In the genomic region with DNA sequence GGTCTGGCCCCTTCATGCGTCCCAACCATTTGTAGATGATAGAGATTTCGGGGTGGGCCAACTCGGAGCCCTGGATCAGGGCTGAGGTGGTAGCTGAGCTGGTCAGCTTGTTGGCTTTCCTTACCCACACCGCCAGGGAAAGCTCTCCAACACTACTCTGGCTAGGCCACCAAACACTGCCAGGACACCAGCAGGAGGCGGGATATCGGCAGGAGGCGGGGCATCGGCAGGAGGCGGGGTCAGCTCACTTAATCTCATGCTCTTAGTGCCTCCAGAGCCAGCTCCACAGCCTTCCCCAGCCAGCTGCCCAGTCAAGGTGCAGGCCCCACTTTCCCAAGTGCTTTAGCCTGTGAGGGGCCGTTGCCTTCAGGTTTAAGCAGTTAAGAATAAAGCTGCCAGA, we compare ENCODE assay signal across 22 mouse cellular contexts.
DNase-seq lines count a peak whose midpoint lies in the region; ATAC-seq and TF ChIP-seq lines count a peak whose summit lies in the region.
"Had no signal": no experiment of that assay in that cellular context is flagged by ENCODE, and none has a peak within 500 bp of the region (broad histone marks: within the 10 kb centered on the region; RNA-seq: fewer than 3 reads in every experiment).

No protein-coding gene starts in this region.

- no peak overlapping the region for H3K4me2 ChIP-seq in midbrain, embryonic 15.5 days
- H3K4me2 ChIP-seq in kidney, embryonic 16.5 days (replicated peaks; ENCODE audit: low read depth, low read length) = no peak overlapping the region
- H3K4me2 ChIP-seq: embryonic facial prominence, embryonic 13.5 days; forebrain, embryonic 12.5 days; heart, embryonic 11.5 days; heart, embryonic 15.5 days; hindbrain, embryonic 15.5 days had no signal

- H3K4me3 ChIP-seq in cerebellum, adult 2 months (replicated peaks; ENCODE audit: insufficient read depth, low read depth, low read length) = no peak overlapping the region
- H3K4me3 ChIP-seq in layer of hippocampus, adult 2 months = no peak overlapping the region
- no peak overlapping the region for H3K4me3 ChIP-seq in midbrain, embryonic 10.5 days
- H3K4me3 ChIP-seq in midbrain, embryonic 15.5 days = no peak overlapping the region
- H3K4me3 ChIP-seq in kidney, embryonic 16.5 days (ENCODE audit: low read length) = no peak overlapping the region
- H3K4me3 ChIP-seq: embryonic facial prominence, embryonic 13.5 days; forebrain, embryonic 12.5 days; heart, adult 2 months; heart, embryonic 15.5 days; hindbrain, embryonic 10.5 days; hindbrain, embryonic 15.5 days had no signal

- no peaks in the 10 kb centered on the region for H3K27me3 ChIP-seq in cerebellum, adult 2 months (ENCODE audit: control insufficient read depth, insufficient read depth, low read length)
- peaks cover 13% of the 10 kb centered on the region for H3K27me3 ChIP-seq in midbrain, embryonic 10.5 days (ENCODE audit: low read depth, poor library complexity, severe bottlenecking)
- no peaks in the 10 kb centered on the region for H3K27me3 ChIP-seq in midbrain, embryonic 15.5 days (replicated peaks)
- no peaks in the 10 kb centered on the region for H3K27me3 ChIP-seq in kidney, embryonic 16.5 days (ENCODE audit: insufficient read depth, low read length)
- H3K27me3 ChIP-seq: CH12.LX; embryonic facial prominence, embryonic 13.5 days; heart, embryonic 15.5 days; hindbrain, embryonic 15.5 days had no signal

- 53% methylated on average over 10 of the region's 10 CpGs for WGBS in cerebellum, adult 2 months
- WGBS in midbrain, embryonic 10.5 days = 39% methylated on average over 10 of the region's 10 CpGs
- 48% methylated on average over 10 of the region's 10 CpGs for WGBS in midbrain, embryonic 15.5 days
- WGBS in kidney, embryonic 16.5 days = 59% methylated on average over 10 of the region's 10 CpGs

- H3K9ac ChIP-seq in midbrain, embryonic 15.5 days = no peak overlapping the region
- no peak overlapping the region for H3K9ac ChIP-seq in kidney, embryonic 16.5 days (replicated peaks; ENCODE audit: low read length)
- H3K9ac ChIP-seq: embryonic facial prominence, embryonic 13.5 days; forebrain, embryonic 12.5 days; heart, embryonic 15.5 days; hindbrain, embryonic 15.5 days had no signal

- ATAC-seq in midbrain, embryonic 15.5 days (replicated peaks) = no peak
- no peak for ATAC-seq in kidney, embryonic 16.5 days (ENCODE audit: low FRiP score, low TSS enrichment)
- ATAC-seq: forebrain, embryonic 16.5 days; intestine, embryonic 16.5 days had no signal

- no peaks in the 10 kb centered on the region for H3K36me3 ChIP-seq in midbrain, embryonic 10.5 days
- no peaks in the 10 kb centered on the region for H3K36me3 ChIP-seq in midbrain, embryonic 15.5 days (replicated peaks)
- H3K36me3 ChIP-seq in kidney, embryonic 16.5 days (ENCODE audit: insufficient read depth, low read length) = no peaks in the 10 kb centered on the region
- H3K36me3 ChIP-seq: embryonic facial prominence, embryonic 13.5 days; forebrain, embryonic 12.5 days; heart, embryonic 15.5 days; hindbrain, embryonic 10.5 days; hindbrain, embryonic 15.5 days had no signal

- no peaks in the 10 kb centered on the region; the same call in 1 of the 2 replicates for H3K4me1 ChIP-seq in cerebellum, adult 2 months (ENCODE audit: control insufficient read depth, insufficient read depth, low read length)
- peaks cover 17% of the 10 kb centered on the region for H3K4me1 ChIP-seq in midbrain, embryonic 10.5 days
- H3K4me1 ChIP-seq in midbrain, embryonic 15.5 days = peaks cover 14% of the 10 kb centered on the region
- 0 out of 2 replicates have a peak, but pooled peaks cover 11% of the 10 kb centered on the region for H3K4me1 ChIP-seq in kidney, embryonic 16.5 days (ENCODE audit: insufficient read depth, low read length)
- H3K4me1 ChIP-seq: heart, embryonic 15.5 days had no signal

- DNase-seq in cerebellum, adult 2 months = peak in 1 of 2 experiments; percentile 22
- no peak for DNase-seq in cerebellum, adult 9-10 months
- DNase-seq in layer of hippocampus, adult 2 months (ENCODE audit: low spot score in 2 of 2) = no peak
- no peak for DNase-seq in layer of hippocampus, adult 9-10 months (ENCODE audit: low spot score)
- no peak for DNase-seq in midbrain, embryonic 10.5 days (ENCODE audit: low spot score)
- DNase-seq: adrenal gland, adult 8-10 months; cerebellum, adult 11 months; cerebellum, postnatal 36 days; gastrocnemius, postnatal 10 days; heart, adult 2 months; heart, postnatal 14 days had no signal

- no peaks in the 10 kb centered on the region for H3K9me3 ChIP-seq in midbrain, embryonic 10.5 days (replicated peaks)
- H3K9me3 ChIP-seq in midbrain, embryonic 15.5 days = no peaks in the 10 kb centered on the region
- no peaks in the 10 kb centered on the region for H3K9me3 ChIP-seq in kidney, embryonic 16.5 days (ENCODE audit: low read length)
- H3K9me3 ChIP-seq: embryonic facial prominence, embryonic 13.5 days; forebrain, embryonic 12.5 days; heart, embryonic 15.5 days; hindbrain, embryonic 10.5 days; hindbrain, embryonic 15.5 days had no signal

- no peak for TF ChIP-seq CTCF in cerebellum, adult 2 months (IDR thresholded peaks at IDR 0.05; ENCODE audit: borderline replicate concordance, insufficient read depth, low read depth, low read length)
- TF ChIP-seq CTCF in layer of hippocampus, adult 2 months (conservative IDR thresholded peaks at IDR 0.05) = no peak

- TF ChIP-seq POLR2A in cerebellum, adult 2 months (IDR thresholded peaks at IDR 0.05; ENCODE audit: borderline replicate concordance, insufficient read depth, low read length) = no peak

- H3K27ac ChIP-seq in cerebellum, adult 2 months (ENCODE audit: insufficient read depth, low read length) = peak overlapping the region; percentile 27; the same call in 1 of the 2 replicates
- H3K27ac ChIP-seq in layer of hippocampus, adult 2 months = peak overlapping the region; percentile 44; the same call in 1 of the 2 replicates
- peak overlapping the region; percentile 23; the same call in 1 of the 2 replicates for H3K27ac ChIP-seq in midbrain, embryonic 10.5 days (replicated peaks)
- H3K27ac ChIP-seq in midbrain, embryonic 15.5 days = no peak overlapping the region
- no peak overlapping the region for H3K27ac ChIP-seq in kidney, embryonic 16.5 days (ENCODE audit: low read length)
- H3K27ac ChIP-seq: embryonic facial prominence, embryonic 13.5 days; forebrain, embryonic 12.5 days; heart, adult 2 months; heart, embryonic 15.5 days; hindbrain, embryonic 10.5 days; hindbrain, embryonic 15.5 days had no signal

Comparison
In these comparisons a context has a peak if more than half of its experiments do, and no peak if none do; other contexts are left out.
1. H3K27ac ChIP-seq: peak in cerebellum, adult 2 months (single experiment), layer of hippocampus, adult 2 months (single experiment) and midbrain, embryonic 10.5 days (single experiment); none in midbrain, embryonic 15.5 days (single experiment) and kidney, embryonic 16.5 days (single experiment).